Mouse (Mus musculus) kidney, adult 2 months (tissue): ENCODE data around the gene Shld2.
A peak's percentile ranks its signal among the peaks of the same experiment; 100 is the strongest.

Source experiments
- CTCF ChIP-seq: fragments of 200-500 bp; conservative IDR thresholded peaks from 2 replicates; pipeline ENCODE4 v1.5.1; 2011; ENCODE audit warnings: low read depth, mild to moderate bottlenecking, control low read depth, low read length, moderate library complexity, mixed read lengths; ENCODE audit not compliant: insufficient read depth, insufficient read length
- POLR2A ChIP-seq: fragments of 200-500 bp; IDR thresholded peaks from one replicate; pipeline ENCODE4 v1.6.1; 2011; ENCODE audit warnings: low read depth, low read length, control low read depth

DNA sequence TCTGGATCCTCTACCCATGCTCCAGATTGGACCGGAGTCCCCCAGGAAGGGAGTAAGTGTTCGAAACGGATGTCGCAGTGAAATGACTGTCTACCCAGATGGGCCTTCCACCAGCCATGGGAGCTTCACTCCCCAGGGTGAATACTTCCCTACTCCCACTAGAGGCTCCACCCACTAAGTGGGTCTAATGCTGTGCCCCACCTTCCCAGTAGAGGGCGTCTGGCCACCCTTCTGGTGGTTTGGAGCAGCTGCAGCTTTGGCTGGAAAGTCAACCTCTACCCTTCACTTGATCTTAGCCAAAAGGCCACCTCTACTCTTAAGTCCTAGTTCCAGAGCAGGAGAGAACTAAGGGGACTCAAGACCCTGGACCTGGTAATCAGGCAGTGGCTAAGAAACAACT is 121.7 kb downstream of the Shld2 start:
- TF ChIP-seq CTCF (peak; percentile 83), POLR2A (no peak)
